Mouse (Mus musculus) gastrocnemius, postnatal 36 days (tissue): Measurements from ENCODE around the gene Wfdc16. TPM values are rescaled to one million over a fixed set of nuclear protein-coding genes. Genes with fewer than 3 reads are reported as not detected.
"Not testable (repeated sequence)": the region's sequence is repeated elsewhere in the genome, so short reads cannot be mapped to it uniquely, and the experiment has no call there.

Source experiments
- DNase-seq, 2 experiments: peaks; one replicate each; pipeline ENCODE4 v3.0.0; 2022
- intact Hi-C: fragments of 180-260 bp; cut with DNase I; formaldehyde crosslinking; loops from one replicate; pipeline ENCODE4 v1.15.1; 2025
- long read RNA-seq, 2 experiments: library from polyadenylated mRNA; stranded (forward); transcript quantifications; one replicate each; pipeline ENCODE4 v2.0.0; 2021
- total RNA-seq, 2 experiments: library from RNA; stranded (reverse); gene quantifications; 2 replicates each; pipeline ENCODE4 v1.2.3; 2021

Wfdc16 gene
- not detected for total RNA-seq
- long read RNA-seq, experiment 1, result 0 reads
- long read RNA-seq, experiment 2, result 0 reads

GRCm38 (mm10) chr2:164638696-164639095 is at the start of gene Wfdc16:
Gene Wfdc16 (minus strand): TSS chr2:164638796.
- DNase-seq, result no peak
- intact Hi-C loops, result no loop called here

GRCm38 (mm10) chr2:164684807-164685206 is 46.2 kb upstream of the Wfdc16 start, which contains the start of gene Wfdc13:
Gene Wfdc13 (plus strand): TSS chr2:164685107.
- DNase-seq, result no peak
- intact Hi-C loops, result no loop called here

- intact Hi-C loops, result loop anchor here (2.0 to 5.0 kb wide), 2 partner anchors 45 to 117 kb away; no protein-coding TSS in a partner anchor
- DNase-seq, result no peak
Measured at GRCm38 (mm10) chr2:164679906-164680305, 41.3 kb upstream of the Wfdc16 start.

DNA sequence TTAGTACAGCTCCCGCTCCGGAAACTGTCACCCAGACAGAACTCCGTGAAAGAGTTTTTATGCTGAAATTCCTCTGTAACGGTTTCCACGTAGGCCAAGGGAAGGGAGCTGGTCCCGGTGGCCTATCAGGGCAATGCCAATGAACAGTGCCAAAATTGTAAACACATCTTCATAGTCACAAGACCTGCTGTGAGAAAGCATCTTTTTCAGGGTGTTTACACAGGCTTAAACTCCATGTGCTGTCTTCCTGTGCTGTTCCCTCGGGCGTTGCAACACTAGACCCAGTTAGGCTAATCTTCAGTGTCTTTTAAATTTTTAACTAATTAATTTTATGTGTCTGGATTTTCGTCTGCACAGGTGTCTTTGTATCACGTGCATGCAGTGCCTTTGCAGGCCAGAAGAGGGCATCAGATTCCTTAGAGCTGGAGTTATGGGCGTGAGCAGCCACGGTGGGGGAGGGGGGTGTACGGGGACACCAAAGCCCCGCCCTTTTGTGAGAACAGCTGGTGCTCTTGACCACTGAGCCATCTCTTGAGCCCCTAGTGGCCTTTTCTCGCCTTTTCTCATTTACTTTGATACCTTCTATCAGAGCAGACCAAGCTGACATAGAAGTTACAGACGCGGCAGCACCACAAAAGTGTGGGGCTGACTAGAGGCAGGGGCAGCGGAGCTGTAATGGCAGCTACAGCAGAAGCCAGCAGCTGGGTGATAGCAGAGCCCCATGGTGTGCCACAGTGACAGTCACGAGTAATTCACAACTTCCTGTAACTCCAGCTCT is 40.4 kb upstream of the Wfdc16 start:
- intact Hi-C loops, result loop anchor here (2.0 to 5.0 kb wide), 2 partner anchors 46 to 118 kb away; no protein-coding TSS in a partner anchor
- peak; percentile 41 to 42 for DNase-seq

DNA sequence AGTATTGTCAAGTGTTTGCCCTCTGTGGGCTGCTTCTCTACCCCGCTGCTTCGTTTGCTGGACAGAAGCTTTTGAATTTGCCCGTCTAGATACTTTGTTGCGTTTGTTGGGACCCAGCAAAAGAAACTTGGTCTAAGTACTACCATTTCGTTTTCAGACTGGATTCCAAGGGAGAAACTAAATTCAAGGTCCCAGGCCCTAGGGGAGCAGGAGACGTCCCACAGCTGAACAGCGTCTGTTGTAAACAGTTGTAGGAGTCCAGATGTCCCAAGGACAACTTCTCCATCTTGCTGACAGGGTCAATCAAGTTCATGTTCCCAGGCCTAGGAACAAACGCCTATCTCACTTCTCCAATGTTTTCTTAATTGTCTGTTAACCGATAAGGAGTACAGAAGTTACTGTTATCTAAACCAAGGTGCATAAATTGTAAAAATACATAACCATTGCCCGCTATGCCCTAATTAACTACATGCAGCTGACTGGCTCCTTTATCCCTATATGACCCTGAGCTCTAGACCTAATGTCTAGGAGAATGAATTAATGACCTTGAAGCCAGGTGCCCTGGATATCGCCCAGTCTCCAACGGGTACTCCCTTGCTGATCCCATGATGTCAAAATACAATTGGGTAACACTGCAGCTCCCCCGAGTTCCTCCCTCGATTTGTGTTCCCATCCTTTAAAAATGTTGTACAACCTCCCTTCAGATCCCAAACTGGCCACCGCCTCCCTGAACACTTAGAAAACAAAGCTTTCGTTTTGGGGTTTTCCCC is 38.5 kb upstream of the Wfdc16 start:
- DNase-seq, result no peak
- intact Hi-C loops, result loop anchor here (5.0 kb wide), 1 partner anchor 120 kb away; no protein-coding TSS in a partner anchor

- intact Hi-C loops, result loop anchor here (5.0 kb wide), 1 partner anchor 121 kb away; no protein-coding TSS in a partner anchor
- DNase-seq, result no peak
Measured at GRCm38 (mm10) chr2:164676103-164676502, 37.5 kb upstream of the Wfdc16 start.

DNA sequence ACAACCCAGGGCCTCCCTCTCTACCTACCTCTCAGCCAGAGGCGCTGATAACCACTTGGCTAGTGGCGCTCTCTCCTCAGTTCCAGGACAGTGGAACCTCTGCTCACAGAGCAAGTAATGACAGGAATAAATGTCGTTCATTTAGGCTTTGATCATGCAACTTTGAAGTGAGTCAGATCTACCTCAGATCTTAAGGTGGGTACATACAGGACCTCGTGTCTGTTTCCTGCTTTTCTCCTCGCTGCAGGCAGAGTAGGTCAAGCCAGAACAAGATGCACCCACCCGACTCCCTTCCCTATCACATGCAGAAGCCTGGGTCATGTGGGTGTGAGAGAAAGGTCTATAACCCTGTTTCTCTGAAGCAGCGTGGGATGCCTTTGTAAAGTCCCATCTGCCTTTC is 35.4 kb upstream of the Wfdc16 start, which contains the start of gene Wfdc11:
Gene Wfdc11 (minus strand): TSS at position 101 of the 400 bp plus-strand sequence.
- intact Hi-C loops, result no loop called here
- no peak for DNase-seq

DNA sequence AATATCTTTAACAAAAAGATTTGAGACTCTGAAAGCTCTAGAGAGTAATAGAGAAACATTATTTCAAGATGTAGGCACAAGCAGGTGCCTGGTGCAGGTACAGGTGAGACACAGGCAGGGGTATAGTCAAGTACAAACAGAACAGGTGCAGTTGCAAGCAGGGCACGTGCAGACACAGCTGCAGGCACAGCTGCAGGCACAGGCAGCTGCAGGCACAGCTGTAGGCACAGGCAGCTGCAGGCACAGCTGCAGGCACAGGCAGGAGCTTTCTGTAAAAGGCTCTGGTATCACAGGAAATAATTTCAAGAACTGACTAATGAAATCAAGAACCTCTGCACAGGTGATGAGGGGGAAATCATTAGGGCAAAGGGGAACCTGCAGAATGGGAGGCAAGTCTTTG is 32.3 kb upstream of the Wfdc16 start:
- intact Hi-C loops, result no loop called here
- no peak for DNase-seq

- intact Hi-C loops, result no loop called here
- no peak for DNase-seq
Measured at GRCm38 (mm10) chr2:164670261-164670660, 31.7 kb upstream of the Wfdc16 start.

DNA sequence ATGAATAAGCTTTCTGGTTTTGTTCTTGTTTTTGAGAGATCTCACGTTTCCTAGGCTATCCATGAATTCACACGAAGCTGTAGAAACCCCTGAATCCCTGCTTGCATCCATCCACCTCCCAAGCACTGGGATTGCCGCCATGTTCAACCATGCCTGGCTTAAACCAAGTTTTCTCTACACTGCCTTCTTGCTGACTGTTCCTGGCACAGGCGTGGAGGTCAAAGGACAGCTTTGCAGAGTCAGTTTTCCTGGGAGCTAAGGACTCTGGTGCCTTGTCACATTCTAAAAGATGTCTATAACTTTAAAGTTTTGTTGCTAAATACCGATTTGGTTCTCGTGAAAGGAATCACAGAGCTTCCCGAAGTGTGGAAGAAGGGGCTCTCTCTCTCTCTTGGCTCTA is 26.3 kb upstream of the Wfdc16 start:
- no peak for DNase-seq
- intact Hi-C loops, result no loop called here

DNA sequence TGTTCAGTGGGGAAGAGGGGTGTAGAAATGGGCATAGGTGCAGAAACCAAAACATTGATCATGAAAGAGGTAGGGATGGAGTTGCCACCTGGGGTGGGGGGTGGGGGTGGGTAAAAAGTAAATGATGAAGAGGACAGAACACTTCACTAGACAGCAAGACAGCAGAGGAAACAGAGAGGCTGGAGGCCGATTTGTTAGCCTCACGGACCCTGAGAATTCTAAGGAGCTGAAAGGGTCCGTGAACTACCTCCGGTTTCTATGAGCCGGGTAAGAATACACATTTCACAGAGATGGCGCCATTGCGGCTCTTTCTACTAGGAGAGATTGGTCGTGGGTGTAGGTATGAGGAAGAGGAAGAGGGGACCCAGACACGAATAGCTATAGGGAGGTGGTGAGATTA is 17.9 kb upstream of the Wfdc16 start, which contains the start of gene Wfdc9:
Gene Wfdc9 (minus strand): TSS at position 101 of the 400 bp plus-strand sequence.
- intact Hi-C loops, result no loop called here
- DNase-seq, result no peak

- intact Hi-C loops, result no loop called here
Measured at GRCm38 (mm10) chr2:164655858-164656257, 17.3 kb upstream of the Wfdc16 start, which contains the start of gene Wfdc10. Gene Wfdc10 (plus strand): TSS chr2:164656046.

GRCm38 (mm10) chr2:164641881-164642673 is 3.5 kb upstream of the Wfdc16 start:
- no peak for DNase-seq
- intact Hi-C loops, result no loop called here

More at GRCm38 (mm10) chr2:164655858-164656257, 17.3 kb upstream of the Wfdc16 start, which contains the start of gene Wfdc10:
- DNase-seq, result no peak

GRCm38 (mm10) chr2:164641129-164641528 is 2.5 kb upstream of the Wfdc16 start:
- intact Hi-C loops, result no loop called here

DNA sequence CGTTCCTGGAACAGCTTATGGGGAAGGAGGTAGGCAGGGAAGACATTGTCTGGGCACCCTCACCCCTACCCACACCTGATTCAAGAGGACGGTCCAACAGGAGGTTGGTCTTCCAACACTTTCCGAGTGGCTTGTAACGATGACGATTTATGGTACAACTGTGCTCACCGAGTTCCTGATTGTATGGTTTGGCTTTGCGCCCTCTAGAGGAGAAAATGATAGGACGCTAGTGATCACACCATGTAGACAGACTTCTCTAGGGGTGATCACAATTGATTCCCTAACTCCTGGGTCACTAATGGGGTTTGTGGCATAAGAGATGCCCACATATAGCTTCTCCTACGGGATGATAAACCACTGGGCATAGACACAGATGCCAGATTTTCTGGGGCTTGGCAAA is 3.3 kb downstream of the Wfdc16 start:
- no peak for DNase-seq
- intact Hi-C loops, result no loop called here

More at GRCm38 (mm10) chr2:164641129-164641528, 2.5 kb upstream of the Wfdc16 start:
- no peak for DNase-seq

- intact Hi-C loops, result no loop called here
- DNase-seq, result no peak
Measured at GRCm38 (mm10) chr2:164621775-164622174, 16.8 kb downstream of the Wfdc16 start.

DNA sequence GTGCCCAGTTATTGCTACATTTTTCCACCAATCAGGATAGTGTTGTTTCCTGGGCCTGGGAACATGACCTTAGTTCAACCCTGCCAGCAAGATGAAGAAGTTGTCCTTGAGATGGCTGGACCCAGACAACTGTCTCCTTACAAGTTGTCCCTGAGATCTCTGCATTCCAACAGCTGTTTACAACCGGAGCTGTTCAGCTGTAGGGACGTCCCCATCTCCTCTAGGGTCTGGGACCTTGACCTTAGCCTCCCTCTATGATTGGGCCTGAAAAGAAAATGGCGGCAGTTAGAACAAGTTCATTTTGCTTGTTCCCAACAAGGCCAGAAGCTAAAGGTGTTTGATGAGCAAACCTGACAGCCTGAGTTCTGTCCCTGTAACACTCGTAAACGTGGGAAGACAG is 19.5 kb downstream of the Wfdc16 start:
- intact Hi-C loops, result no loop called here
- no peak for DNase-seq

DNA sequence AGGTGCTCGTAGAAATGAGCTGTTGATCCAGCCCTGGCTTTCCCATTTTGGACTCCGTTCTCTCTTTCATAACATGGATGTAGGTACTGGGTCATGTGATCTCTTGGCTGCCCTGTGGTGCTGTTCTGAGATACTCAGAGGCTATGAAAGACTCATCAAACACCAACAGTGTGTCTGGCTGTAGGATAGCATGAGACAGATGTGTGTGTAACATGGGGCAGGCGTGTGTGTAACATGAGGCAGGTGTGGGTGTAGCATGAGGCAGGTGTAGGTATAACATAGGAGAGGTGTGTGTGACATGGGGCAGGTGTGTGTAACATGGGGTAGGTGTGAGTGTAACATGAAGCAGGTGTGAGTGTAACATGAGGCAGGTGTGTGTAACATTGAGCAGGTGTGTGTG is 23.2 kb downstream of the Wfdc16 start:
- no peak for DNase-seq
- intact Hi-C loops, result no loop called here

- peak; percentile 38 to 47 for DNase-seq
- intact Hi-C loops, result not testable (repeated sequence)
Measured at GRCm38 (mm10) chr2:164613471-164613870, 25.1 kb downstream of the Wfdc16 start, which contains the start of the genes Wfdc6b and Wfdc8. Gene Wfdc6b (plus strand): TSS chr2:164613522. Gene Wfdc8 (minus strand): TSS chr2:164613626.

GRCm38 (mm10) chr2:164608781-164609180 is 29.8 kb downstream of the Wfdc16 start:
- no peak for DNase-seq
- intact Hi-C loops, result no loop called here
